Mouse (Mus musculus) WW6 (cell line): Measurements from ENCODE around the gene Rad17.

Experiments
- DNase-seq: peaks from one replicate; pipeline ENCODE4 v3.0.0-alpha.2; 2013; ENCODE audit warnings: low read depth, low spot score

The Rad17 gene

GRCm38 (mm10) chr13:100650550-100651438 lies at the start of gene Rad17, which contains the start of gene Ak6:
Gene Rad17 (minus strand): TSS chr13:100651051.
Gene Ak6 (plus strand): TSS chr13:100650979.
- peak; percentile 86 for DNase-seq

DNA sequence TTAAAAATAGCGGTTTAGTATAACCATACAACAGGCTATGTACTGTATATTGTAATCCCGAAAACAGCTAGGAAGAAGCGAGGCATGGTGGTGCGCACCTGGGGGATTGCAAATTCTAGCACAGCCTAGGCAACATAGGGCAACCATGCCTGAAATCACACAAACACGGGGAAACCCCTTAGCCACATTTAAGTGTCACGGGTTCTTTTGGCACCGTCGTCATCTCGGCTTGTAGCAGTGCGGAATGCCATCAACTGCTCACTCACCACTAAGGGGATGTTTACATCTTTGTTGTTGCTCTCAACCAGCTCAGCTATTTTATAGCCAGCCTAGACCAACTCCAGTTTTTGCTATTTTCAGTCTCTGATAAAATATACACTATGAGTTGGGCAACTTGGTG lies 48.0 kb upstream of the Rad17 start:
- DNase-seq: no peak

DNA sequence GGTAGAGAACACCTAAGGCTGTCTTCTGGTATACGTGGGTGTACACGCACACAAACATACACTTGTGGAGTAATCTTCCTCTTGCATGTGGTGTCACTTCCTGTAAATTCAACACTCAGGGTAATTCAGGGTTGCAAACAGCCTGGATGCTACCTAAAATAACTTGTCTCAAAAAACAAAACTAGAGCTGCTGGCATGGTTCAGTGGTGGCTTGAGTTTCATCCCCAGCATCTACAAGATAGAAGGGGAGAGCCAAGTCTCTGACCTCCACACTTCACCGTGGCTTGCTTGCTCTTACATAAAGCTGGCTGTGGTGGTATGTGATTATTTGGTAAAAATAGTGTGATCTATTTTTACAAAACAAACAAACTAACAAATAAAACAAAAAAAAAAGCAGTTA lies 46.7 kb upstream of the Rad17 start:
- DNase-seq: no peak

- DNase-seq: no peak
Measured at GRCm38 (mm10) chr13:100687513-100687912, 36.7 kb upstream of the Rad17 start.

DNA sequence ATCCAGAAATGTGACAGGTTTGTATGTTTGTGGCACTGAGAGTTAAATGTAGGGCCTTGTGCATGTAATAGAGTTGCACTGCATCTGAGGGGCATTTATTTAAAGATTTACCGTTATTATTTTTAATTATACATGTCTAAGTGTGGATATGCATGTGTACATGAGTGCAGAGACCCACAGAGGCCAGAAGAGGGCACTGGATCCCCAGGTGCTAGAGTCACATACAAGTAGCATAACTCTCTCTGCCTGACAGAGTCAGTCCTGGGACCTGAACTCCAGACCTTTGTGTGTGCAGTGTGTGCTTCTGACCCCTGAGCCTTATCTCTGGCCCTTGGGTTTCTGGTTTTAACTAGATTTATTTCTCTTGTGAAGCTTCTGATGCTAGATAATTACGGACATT lies 33.5 kb upstream of the Rad17 start:
- no peak for DNase-seq

GRCm38 (mm10) chr13:100682837-100683236 lies 32.0 kb upstream of the Rad17 start:
- DNase-seq: no peak

GRCm38 (mm10) chr13:100681615-100682014 lies 30.8 kb upstream of the Rad17 start:
- DNase-seq: no peak

GRCm38 (mm10) chr13:100675936-100676635 lies 25.2 kb upstream of the Rad17 start:
- DNase-seq: no peak

DNA sequence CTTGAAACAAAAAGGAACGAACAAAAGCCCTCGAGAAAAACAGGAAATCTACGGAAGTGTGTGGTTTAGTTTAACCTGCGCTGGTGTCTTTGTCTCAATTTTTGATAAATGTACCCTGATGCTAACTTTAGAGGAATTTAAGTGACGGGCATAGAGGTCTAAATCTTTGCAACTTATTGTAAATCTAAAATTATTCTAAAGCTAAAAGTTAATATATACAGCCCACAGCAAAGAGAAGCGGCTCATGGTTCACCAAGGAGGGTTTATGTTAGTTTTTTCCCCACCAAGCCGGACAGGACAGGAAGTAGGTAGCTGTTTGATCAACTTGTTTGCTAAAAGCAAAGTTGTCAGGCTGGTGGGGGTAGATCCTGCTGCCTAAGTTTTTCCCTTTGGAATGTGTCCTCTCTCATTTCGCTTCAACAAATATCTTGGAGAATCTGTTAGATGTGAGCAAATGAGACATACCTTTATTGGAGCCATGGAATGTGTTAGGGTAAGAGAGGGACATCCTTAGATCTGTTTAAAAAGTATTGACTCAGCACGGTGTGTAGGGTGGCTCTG lies 19.4 kb upstream of the Rad17 start:
- DNase-seq: no peak

DNA sequence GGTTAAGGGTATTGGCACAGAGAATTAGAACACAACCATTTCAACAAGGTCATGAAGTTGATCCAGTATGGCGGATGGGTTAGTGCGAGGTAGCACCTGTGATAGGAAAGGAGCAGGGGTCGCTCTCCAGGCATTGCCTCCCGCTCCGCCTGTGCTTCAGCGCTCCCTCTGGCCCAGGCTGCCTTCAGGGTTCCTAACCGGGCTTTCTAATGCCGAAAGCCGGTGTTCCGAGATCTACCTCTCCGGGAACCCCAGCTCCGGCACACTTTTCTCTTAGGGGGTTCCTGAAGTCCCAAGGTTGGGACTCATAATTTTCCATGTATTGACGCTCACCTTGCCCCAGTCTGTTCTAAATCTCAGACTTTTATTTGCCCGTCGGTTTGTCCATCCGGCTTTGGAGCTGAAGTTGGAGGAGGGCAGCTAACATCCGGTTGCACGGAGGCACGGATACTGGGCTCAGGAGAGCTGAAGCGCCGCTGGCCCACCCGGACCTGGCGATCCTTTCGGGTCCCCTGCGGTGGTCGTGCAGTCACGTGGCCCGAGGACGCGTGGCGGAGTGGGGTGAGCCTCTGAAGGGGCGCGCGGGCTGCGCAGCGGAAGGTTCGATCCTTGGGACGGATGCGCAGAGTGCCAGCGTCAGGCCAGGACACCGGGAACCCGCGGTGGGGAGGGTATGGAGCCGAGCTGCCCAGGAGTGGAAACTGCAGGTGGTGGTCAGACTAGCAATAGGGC lies 18.6 kb upstream of the Rad17 start, which contains the start of gene Ccdc125:
TSS of gene Ccdc125 (plus strand) at position 427 of the 732 bp plus-strand sequence.
- no peak for DNase-seq

DNA sequence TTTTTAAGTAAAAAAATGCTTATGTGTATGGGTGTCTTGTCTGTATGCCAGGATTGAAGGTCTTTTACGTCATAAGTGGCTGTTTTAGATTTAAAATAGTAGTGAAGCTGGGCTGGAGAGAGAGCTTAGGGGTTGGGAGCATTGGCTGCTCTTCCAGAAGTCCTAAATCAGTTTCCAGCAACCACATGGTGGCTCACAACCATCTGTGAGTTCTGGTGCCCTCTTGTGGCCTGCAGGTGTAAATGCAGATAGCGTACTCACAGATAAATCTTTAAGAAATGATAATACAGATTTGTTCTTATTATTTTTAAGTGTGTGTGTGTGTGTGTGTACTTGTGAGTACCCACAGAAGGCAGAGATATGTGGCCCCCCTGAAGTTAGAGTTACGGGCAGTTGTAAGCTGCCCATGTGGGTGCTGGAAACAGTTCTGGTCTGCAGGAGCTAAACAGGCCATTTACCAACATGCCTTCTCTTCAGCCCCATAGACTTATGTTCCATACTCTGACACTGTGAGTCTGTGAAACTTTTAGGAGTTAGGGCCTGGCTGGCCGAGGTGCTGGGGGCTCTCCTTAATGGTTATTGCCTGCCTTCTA lies 9.1 kb upstream of the Rad17 start:
- no peak for DNase-seq

DNA sequence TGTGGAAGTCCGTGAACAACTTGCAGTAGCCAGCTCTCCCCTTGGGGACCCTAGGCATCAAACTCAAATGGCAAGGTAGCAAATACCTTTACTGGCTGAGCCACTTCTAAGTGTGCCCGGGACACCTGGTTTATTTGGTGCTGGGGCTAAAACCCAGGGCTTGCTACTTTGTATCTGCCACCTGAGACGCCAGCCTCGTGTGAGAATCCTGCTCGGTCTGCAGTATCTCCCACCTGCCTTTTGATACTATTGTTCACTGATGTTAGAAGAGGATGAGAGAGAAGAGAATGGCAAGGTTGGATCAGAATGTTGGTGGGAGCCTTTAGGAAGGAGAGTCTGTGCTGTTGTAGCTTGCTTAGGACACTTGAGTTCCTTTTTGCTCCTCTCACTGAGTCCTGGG lies 7.2 kb upstream of the Rad17 start:
- DNase-seq: no peak

GRCm38 (mm10) chr13:100651439-100652186 lies 762 bp upstream of the Rad17 start, which contains the start of gene Taf9:
Gene Taf9 (plus strand): TSS chr13:100651579.
- no peak for DNase-seq

- no peak for DNase-seq
Measured at GRCm38 (mm10) chr13:100648223-100648622, 2.6 kb downstream of the Rad17 start.

DNA sequence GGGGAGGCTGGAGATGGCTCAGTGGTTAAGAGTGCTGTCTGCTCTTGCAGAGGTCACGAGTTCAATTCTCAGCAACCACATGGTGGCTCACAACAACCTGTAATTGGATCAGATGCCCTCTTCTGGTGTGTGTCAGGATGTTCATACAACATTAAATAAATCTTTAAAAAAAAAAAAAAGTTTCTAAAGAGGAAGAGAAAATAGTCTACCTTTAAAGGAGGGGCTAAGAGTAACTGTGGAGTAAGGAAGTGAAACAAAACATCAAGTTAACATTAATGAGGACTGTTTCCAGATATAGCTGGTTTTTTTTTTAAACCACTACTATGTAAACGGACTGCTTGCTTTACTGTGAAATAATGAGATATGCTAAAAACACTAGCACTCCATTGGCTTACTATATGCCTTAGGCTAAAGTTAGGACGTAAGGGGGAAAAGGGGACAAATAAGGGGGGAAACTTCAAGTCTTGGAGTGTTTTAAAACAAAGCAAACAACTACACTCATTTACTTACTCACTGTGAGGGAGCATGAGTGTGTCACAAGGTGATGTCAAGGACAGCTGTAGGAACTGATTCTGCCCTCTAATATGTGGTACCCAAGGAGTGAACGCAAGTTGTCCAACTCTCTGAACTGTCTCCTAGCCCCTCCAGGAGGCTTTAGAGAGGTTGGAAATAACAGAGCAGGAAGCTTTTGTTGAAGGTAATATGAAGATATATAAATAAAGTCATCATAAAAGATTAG lies 8.2 kb downstream of the Rad17 start:
- DNase-seq: no peak

GRCm38 (mm10) chr13:100634106-100634691 lies 16.7 kb downstream of the Rad17 start:
- no peak for DNase-seq

DNA sequence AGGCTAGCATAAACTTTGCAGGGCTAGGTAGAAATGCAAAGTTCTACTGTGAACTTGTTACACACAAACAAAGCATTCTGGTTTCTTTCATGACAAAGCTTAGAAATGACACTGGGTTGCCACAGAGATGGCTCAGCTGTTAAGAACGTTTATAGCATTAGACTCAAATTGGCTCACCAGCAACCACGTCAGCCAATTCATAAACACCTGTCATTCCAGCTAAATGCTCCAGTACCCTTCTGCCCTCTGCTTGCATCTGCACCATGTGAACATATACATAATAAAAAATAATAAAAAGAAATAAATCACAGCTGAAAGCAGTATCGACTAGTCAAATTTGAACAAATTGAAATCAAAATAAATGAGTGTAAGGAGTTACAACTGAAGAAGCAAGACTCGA lies 28.6 kb downstream of the Rad17 start:
- DNase-seq: no peak

DNA sequence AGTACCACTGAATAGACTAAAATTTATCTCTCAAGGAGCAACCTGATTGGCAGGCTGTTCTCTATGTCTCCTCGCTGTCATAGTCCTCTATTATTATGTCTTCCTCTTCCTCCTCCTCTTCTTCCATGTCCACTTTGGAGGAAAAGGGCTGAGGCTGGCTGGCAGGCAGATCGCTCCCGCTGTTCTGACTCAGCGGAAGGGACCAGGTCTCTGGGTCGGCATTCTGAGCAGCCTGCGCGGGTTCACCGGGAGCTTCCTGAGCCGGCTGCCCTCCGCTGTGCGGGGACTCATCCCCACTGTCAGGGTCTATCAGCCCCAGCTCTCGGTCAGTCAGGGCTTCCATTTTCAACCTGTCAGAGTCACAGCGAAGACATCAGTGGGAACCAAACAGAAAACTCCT lies 33.3 kb downstream of the Rad17 start:
- no peak for DNase-seq
